Comparison of ENCODE assay signal across 11 mouse cellular contexts in the genomic region with DNA sequence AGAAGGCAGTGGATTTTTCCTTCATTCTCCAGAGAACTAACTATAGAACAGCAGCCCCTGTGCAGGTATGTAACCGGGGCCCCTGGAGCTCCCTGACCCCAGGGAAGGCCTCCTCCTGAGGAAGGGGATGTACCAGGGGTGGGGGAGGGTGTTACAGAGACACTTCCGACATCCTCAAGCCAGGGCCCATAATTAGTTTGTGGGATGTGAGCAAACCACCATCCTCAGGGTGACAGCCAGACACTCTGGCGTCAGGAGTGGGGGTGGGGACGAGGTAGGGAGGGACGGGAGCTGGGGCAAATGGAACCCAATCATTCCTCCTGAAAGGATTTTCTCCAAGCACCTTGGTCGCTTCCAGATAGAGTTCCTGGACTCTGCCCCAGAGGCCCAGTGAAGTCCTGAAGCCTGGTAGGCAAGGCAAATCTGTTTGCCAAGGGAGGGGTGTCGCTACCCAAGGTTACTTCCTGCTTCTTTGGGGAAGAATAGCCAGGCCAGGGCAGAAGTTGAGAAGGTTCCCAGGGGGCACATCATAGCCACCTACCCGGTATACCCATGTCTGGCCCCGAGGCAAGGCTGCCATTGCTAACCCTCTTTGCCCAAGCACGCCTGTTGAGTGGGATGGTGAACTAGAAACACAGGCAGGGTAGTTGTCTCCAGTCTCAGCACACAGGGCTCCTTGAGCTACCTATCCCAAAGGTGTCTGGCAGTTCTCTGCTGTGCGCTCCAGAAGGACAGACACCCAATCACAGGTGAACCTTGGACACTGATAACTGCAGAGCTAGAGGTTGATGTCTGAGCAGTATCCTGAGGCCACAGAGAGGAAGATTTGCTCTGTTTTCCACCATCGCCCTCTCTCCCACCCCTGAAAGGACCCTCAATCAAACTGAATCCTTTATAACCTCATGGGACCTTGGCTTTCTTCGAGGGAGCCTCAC. TPM values are rescaled to one million over a fixed set of nuclear protein-coding genes. Genes with fewer than 3 reads are reported as not detected.
DNase-seq lines count a peak whose midpoint lies in the region; ATAC-seq and TF ChIP-seq lines count a peak whose summit lies in the region.
"Had no signal": no experiment of that assay in that cellular context is flagged by ENCODE, and none has a peak within 500 bp of the region (broad histone marks: within the 10 kb centered on the region; RNA-seq: fewer than 3 reads in every experiment).

No protein-coding gene starts in this region.

- no peak overlapping the region for H3K4me2 ChIP-seq in heart, embryonic 13.5 days
- no peak overlapping the region for H3K4me2 ChIP-seq in heart, embryonic 11.5 days
- H3K4me2 ChIP-seq in liver, embryonic 13.5 days, result peak overlapping the region; percentile 14; the same call in 1 of the 2 replicates
- H3K4me2 ChIP-seq in stomach, postnatal 0 days (replicated peaks; ENCODE audit: low read depth), result no peak overlapping the region
- no peak overlapping the region for H3K4me2 ChIP-seq in forebrain, embryonic 16.5 days (ENCODE audit: low read length)
- H3K4me2 ChIP-seq: forebrain, embryonic 12.5 days had no signal

- no peak for ATAC-seq in heart, embryonic 13.5 days (ENCODE audit: extremely low read depth, insufficient number of reproducible peaks, low FRiP score, low TSS enrichment)
- ATAC-seq in heart, embryonic 11.5 days (replicated peaks; ENCODE audit: insufficient number of reproducible peaks, low FRiP score, low TSS enrichment), result no peak
- ATAC-seq in liver, embryonic 13.5 days (ENCODE audit: low read depth), result no peak
- peak; percentile 87 for ATAC-seq in stomach, postnatal 0 days (ENCODE audit: low FRiP score, low TSS enrichment)
- no peak for ATAC-seq in forebrain, embryonic 16.5 days

- no peak for TF ChIP-seq EP300 in stomach, postnatal 0 days (optimal IDR thresholded peaks at IDR 0.05)

- H3K4me1 ChIP-seq in heart, embryonic 13.5 days, result peaks cover 54% of the 10 kb centered on the region
- peaks cover 40% of the 10 kb centered on the region for H3K4me1 ChIP-seq in heart, embryonic 11.5 days (ENCODE audit: control insufficient read depth, insufficient read depth, low read length)
- peaks cover 12% of the 10 kb centered on the region for H3K4me1 ChIP-seq in testis, adult 2 months (ENCODE audit: control insufficient read depth, insufficient read depth, low read length)
- peaks cover 49% of the 10 kb centered on the region for H3K4me1 ChIP-seq in liver, embryonic 13.5 days (replicated peaks)
- peaks cover 16% of the 10 kb centered on the region for H3K4me1 ChIP-seq in stomach, postnatal 0 days (replicated peaks; ENCODE audit: control insufficient read depth, insufficient read depth)
- H3K4me1 ChIP-seq in forebrain, embryonic 16.5 days (replicated peaks; ENCODE audit: control insufficient read depth, insufficient read depth, low read length), result no peaks in the 10 kb centered on the region; the same call in 1 of the 2 replicates

- H3K36me3 ChIP-seq in heart, embryonic 13.5 days, result peaks cover 66% of the 10 kb centered on the region
- peaks cover 16% of the 10 kb centered on the region for H3K36me3 ChIP-seq in heart, embryonic 11.5 days (ENCODE audit: control insufficient read depth, insufficient read depth, low read length)
- H3K36me3 ChIP-seq in testis, adult 2 months (ENCODE audit: control insufficient read depth, insufficient read depth, low read length), result no peaks in the 10 kb centered on the region
- H3K36me3 ChIP-seq in liver, embryonic 13.5 days, result peaks cover 26% of the 10 kb centered on the region; the same call in 1 of the 2 replicates
- H3K36me3 ChIP-seq in stomach, postnatal 0 days (ENCODE audit: control insufficient read depth, insufficient read depth, low read length), result peaks cover 9% of the 10 kb centered on the region
- H3K36me3 ChIP-seq in forebrain, embryonic 16.5 days (ENCODE audit: control insufficient read depth, insufficient read depth), result peaks cover 34% of the 10 kb centered on the region

- H3K27me3 ChIP-seq in heart, embryonic 13.5 days (replicated peaks), result no peaks in the 10 kb centered on the region
- H3K27me3 ChIP-seq in heart, embryonic 11.5 days (ENCODE audit: control insufficient read depth, insufficient read depth, low read length), result no peaks in the 10 kb centered on the region
- no peaks in the 10 kb centered on the region for H3K27me3 ChIP-seq in testis, adult 2 months (ENCODE audit: control insufficient read depth, insufficient read depth, low read length)
- H3K27me3 ChIP-seq in liver, embryonic 13.5 days, result 0 out of 2 replicates have a peak, but pooled peaks cover 7% of the 10 kb centered on the region
- H3K27me3 ChIP-seq in stomach, postnatal 0 days (ENCODE audit: control insufficient read depth, insufficient read depth, low read length), result no peaks in the 10 kb centered on the region
- no peaks in the 10 kb centered on the region for H3K27me3 ChIP-seq in forebrain, embryonic 16.5 days (replicated peaks; ENCODE audit: control insufficient read depth, insufficient read depth, low read length)
- H3K27me3 ChIP-seq: forebrain, embryonic 12.5 days had no signal

- no peak for DNase-seq in testis, postnatal 10 days (ENCODE audit: low spot score)
- no peak for DNase-seq in liver, embryonic 13.5 days
- peak; percentile 83 for DNase-seq in stomach, postnatal 0 days (ENCODE audit: low spot score)
- DNase-seq in layer of hippocampus, postnatal 10 days (ENCODE audit: low spot score in 2 of 2), result no peak
- DNase-seq: cerebellum, adult 9-10 months had no signal

- WGBS in heart, embryonic 13.5 days, result 51% methylated on average over 13 of the region's 13 CpGs
- WGBS in heart, embryonic 11.5 days (ENCODE audit: insufficient replicate concordance), result 53% methylated on average over 13 of the region's 13 CpGs
- 20% methylated on average over 13 of the region's 13 CpGs for WGBS in liver, embryonic 13.5 days (ENCODE audit: insufficient replicate concordance)
- 46% methylated on average over 13 of the region's 13 CpGs for WGBS in stomach, postnatal 0 days
- 82% methylated on average over 13 of the region's 13 CpGs for WGBS in forebrain, embryonic 16.5 days

- H3K9me3 ChIP-seq in heart, embryonic 13.5 days, result no peaks in the 10 kb centered on the region
- no peaks in the 10 kb centered on the region for H3K9me3 ChIP-seq in heart, embryonic 11.5 days (replicated peaks; ENCODE audit: control insufficient read depth, low read length)
- no peaks in the 10 kb centered on the region for H3K9me3 ChIP-seq in liver, embryonic 13.5 days (replicated peaks)
- no peaks in the 10 kb centered on the region for H3K9me3 ChIP-seq in stomach, postnatal 0 days (ENCODE audit: control insufficient read depth, low read length)
- H3K9me3 ChIP-seq in forebrain, embryonic 16.5 days (ENCODE audit: control insufficient read depth, low read length), result no peaks in the 10 kb centered on the region
- H3K9me3 ChIP-seq: forebrain, embryonic 12.5 days; midbrain, embryonic 10.5 days had no signal

- peak overlapping the region; percentile 28; the same call in 1 of the 2 replicates for H3K27ac ChIP-seq in heart, embryonic 13.5 days (replicated peaks)
- no peak overlapping the region for H3K27ac ChIP-seq in heart, embryonic 11.5 days (ENCODE audit: low read depth, low read length)
- H3K27ac ChIP-seq in testis, adult 2 months (ENCODE audit: control insufficient read depth, insufficient read depth, low read depth, low read length), result peak overlapping the region; percentile 5; the same call in 1 of the 2 replicates
- H3K27ac ChIP-seq in liver, embryonic 13.5 days, result peak overlapping the region; percentile 63
- H3K27ac ChIP-seq in stomach, postnatal 0 days (replicated peaks), result peak overlapping the region; percentile 88
- H3K27ac ChIP-seq in forebrain, embryonic 16.5 days (ENCODE audit: low read length), result no peak overlapping the region
- H3K27ac ChIP-seq: forebrain, embryonic 12.5 days had no signal

- no peak for TF ChIP-seq CTCF in testis, adult 2 months (IDR thresholded peaks at IDR 0.05; ENCODE audit: control insufficient read depth, insufficient read depth, insufficient replicate concordance, low read depth, low read length)
- no peak for TF ChIP-seq CTCF in stomach, postnatal 0 days (IDR thresholded peaks at IDR 0.05; ENCODE audit: low read depth)

- no peak overlapping the region for H3K4me3 ChIP-seq in heart, embryonic 13.5 days
- H3K4me3 ChIP-seq in heart, embryonic 11.5 days (ENCODE audit: low read depth, low read length), result no peak overlapping the region
- no peak overlapping the region for H3K4me3 ChIP-seq in testis, adult 2 months (ENCODE audit: control insufficient read depth, low read depth, low read length)
- no peak overlapping the region; the same call in 1 of the 2 replicates for H3K4me3 ChIP-seq in liver, embryonic 13.5 days (replicated peaks)
- H3K4me3 ChIP-seq in stomach, postnatal 0 days (ENCODE audit: low read depth, low read length), result no peak overlapping the region
- H3K4me3 ChIP-seq in forebrain, embryonic 16.5 days (replicated peaks; ENCODE audit: low read length), result no peak overlapping the region
- H3K4me3 ChIP-seq: forebrain, embryonic 12.5 days; midbrain, embryonic 10.5 days had no signal

- H3K9ac ChIP-seq in heart, embryonic 13.5 days, result 0 out of 2 replicates have a peak overlapping the region, but pooled peaks have one; percentile 30
- H3K9ac ChIP-seq in heart, embryonic 11.5 days (ENCODE audit: low read depth, low read length), result no peak overlapping the region
- H3K9ac ChIP-seq in liver, embryonic 13.5 days, result no peak overlapping the region
- H3K9ac ChIP-seq in stomach, postnatal 0 days (ENCODE audit: low read length), result 0 out of 2 replicates have a peak overlapping the region, but pooled peaks have one; percentile 4
- H3K9ac ChIP-seq in forebrain, embryonic 16.5 days (replicated peaks; ENCODE audit: low read depth, low read length), result no peak overlapping the region
- H3K9ac ChIP-seq: forebrain, embryonic 12.5 days had no signal

- TF ChIP-seq POLR2A in testis, adult 2 months (IDR thresholded peaks at IDR 0.05; ENCODE audit: control insufficient read depth, low read depth, low read length), result no peak

RNA-seq across cellular contexts. Expression of a gene that starts 17.2 kb away (rescaled TPM):
- polyA plus RNA-seq in heart, embryonic 13.5 days (2015; fragmentation: Nextera tagmentation; extraction: Ambion mirVana), result 30.7 and 37.9 TPM in 2 replicates
- polyA plus RNA-seq in heart, embryonic 11.5 days (2014; fragmentation: Nextera tagmentation; extraction: Ambion mirVana), result 32.8 and 34.6 TPM in 2 replicates
- 20.8 and 25.9 TPM in 2 replicates for polyA plus RNA-seq in testis, adult 2 months (2012; rRNA removed)
- 15.1 and 16.9 TPM in 2 replicates for polyA plus RNA-seq in liver, embryonic 13.5 days (2015; fragmentation: Nextera tagmentation; extraction: Ambion mirVana)
- polyA plus RNA-seq in stomach, postnatal 0 days (2015; fragmentation: Nextera tagmentation; extraction: Ambion mirVana), result 32.7 and 37.4 TPM in 2 replicates
- 114 and 117 TPM in 2 replicates for polyA plus RNA-seq in forebrain, embryonic 16.5 days (2015; fragmentation: Nextera tagmentation; extraction: Ambion mirVana)
- total RNA-seq in layer of hippocampus, postnatal 10 days (2021), result 100 to 1,000 TPM; 263 to 291 TPM

RNA-seq across cellular contexts. Expression of a gene that starts 39.1 kb away (rescaled TPM):
- 24.5 and 24.6 TPM in 2 replicates for polyA plus RNA-seq in heart, embryonic 13.5 days (2015; fragmentation: Nextera tagmentation; extraction: Ambion mirVana)
- 21.0 and 27.1 TPM in 2 replicates for polyA plus RNA-seq in heart, embryonic 11.5 days (2014; fragmentation: Nextera tagmentation; extraction: Ambion mirVana)
- 3.9 and 5.9 TPM in 2 replicates for polyA plus RNA-seq in testis, adult 2 months (2012; rRNA removed)
- polyA plus RNA-seq in liver, embryonic 13.5 days (2015; fragmentation: Nextera tagmentation; extraction: Ambion mirVana), result 12.3 and 15.5 TPM in 2 replicates
- 31.4 and 34.6 TPM in 2 replicates for polyA plus RNA-seq in stomach, postnatal 0 days (2015; fragmentation: Nextera tagmentation; extraction: Ambion mirVana)
- 4.3 and 5.1 TPM in 2 replicates for polyA plus RNA-seq in forebrain, embryonic 16.5 days (2015; fragmentation: Nextera tagmentation; extraction: Ambion mirVana)
- 1 to 10 TPM; 6.9 to 7.1 TPM for total RNA-seq in layer of hippocampus, postnatal 10 days (2021)

Comparison
In these comparisons a context has a peak if more than half of its experiments do, and no peak if none do; other contexts are left out.
1. H3K27ac ChIP-seq: peak in heart, embryonic 13.5 days (single experiment), testis, adult 2 months (single experiment), liver, embryonic 13.5 days (single experiment) and stomach, postnatal 0 days (single experiment); none in heart, embryonic 11.5 days (single experiment) and forebrain, embryonic 16.5 days (single experiment).
2. H3K9ac ChIP-seq: peak in heart, embryonic 13.5 days (single experiment) and stomach, postnatal 0 days (single experiment); none in heart, embryonic 11.5 days (single experiment), liver, embryonic 13.5 days (single experiment) and forebrain, embryonic 16.5 days (single experiment).